Mouse (Mus musculus) kidney, postnatal 36 days (tissue): ENCODE results near the gene Unc5a.

Experiments used
- DNase-seq, 2 experiments: peaks; one replicate each; pipeline ENCODE4 v3.0.0; 2021 to 2022; ENCODE audit warnings: mixed read lengths in 2 of 2

The Unc5a gene

DNA sequence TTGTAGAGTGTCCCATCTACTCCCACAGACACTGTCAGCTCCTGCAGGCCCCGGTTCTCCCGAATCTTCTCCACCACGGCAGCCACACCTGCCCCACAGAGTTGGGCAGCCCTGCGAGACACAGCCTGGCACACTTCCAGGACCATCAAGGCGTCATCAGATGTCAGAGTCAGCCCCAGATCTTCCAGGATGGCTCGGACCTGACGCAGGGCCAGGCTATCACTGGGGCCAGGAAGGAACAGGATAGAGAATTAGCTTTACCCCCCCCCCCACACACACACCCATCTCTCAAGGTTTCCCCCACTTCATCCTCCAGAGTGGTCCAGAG lies 57.2 kb downstream of the Unc5a start:
- no peak for DNase-seq

DNA sequence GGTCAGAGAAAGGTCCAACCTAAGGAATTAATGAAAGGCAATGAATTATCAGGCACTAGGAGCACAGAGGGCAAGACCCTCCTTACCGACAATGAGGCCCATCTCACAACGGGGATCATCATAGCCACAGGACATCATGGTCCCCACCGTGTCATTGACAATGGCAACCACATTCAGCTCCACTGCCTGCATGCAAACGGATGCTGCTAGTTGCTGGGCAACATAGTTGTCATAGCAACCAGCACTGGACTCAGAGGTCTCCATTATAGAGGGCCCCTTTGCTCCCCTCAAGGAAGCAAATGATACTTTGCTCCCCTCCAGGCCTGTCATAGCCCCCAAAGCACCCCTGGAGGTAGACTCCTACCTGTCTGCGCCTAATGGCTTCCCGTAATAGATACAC lies 59.4 kb downstream of the Unc5a start:
- no peak for DNase-seq

DNA sequence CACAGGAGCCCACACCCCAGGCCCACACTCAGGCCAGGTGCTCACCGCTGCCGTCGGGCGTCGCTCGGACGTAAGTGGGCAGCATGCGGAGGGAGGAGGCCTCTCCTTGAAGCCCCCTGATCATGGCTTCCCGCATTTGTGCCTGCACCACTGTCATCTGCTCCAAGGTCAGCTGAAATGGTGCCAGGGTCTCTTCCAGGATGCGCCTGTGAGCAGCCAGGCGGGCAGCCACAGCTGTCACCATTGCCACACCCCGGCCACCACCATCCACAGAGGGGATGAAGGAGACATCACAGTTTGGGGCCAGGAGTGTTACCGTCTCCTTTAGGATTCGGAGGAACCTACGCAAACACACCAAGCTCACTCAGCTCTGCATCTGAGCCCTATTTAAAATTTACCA lies 61.9 kb downstream of the Unc5a start:
- DNase-seq: no peak

DNA sequence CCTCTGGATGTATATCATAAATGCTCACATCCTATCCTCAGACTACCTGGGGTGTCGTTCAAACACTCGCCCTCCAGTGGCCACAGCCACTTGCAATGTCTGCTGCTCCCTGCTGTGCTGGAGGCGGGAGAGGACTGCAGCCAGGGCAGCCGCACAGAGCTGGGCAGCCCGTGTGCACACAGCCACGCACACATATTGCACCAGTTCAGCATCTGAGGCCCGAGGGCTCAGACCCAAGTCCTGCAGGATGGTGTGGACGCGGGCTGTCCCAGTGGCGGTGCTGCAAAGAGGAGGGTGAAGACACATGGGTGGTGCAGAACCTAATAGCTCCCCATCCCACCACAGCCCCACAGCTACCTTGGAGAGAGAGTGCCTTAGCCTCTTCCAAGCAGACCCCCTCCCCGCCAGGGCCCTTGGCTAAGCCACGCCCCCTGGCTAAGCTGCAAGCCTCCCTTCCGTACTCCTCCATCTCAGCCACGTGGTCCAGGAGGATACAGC lies 62.8 kb downstream of the Unc5a start:
- DNase-seq: peak in 1 of 2 experiments; percentile 16

GRCm38 (mm10) chr13:55013702-55014344 lies 64.6 kb downstream of the Unc5a start:
- DNase-seq: no peak

DNA sequence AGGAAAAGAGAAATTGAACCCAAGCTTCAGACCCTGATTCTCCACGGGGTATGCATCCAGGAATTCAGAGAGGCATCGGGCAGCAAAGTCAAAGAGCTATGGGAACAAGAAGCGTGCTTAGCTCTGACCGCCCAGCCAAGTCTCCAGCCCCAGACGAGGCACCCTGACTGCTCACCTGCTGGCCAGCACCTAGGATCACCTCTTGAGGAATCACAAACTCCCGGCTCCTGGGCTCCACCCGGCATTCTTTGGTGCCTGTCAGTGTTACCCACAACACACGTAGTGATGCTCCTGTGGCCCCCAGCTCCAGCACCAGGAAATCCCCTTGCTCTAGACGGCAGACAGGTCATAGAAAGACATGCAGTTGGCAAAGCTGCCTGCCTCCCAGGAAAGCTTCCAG lies 65.2 kb downstream of the Unc5a start:
- no peak for DNase-seq

DNA sequence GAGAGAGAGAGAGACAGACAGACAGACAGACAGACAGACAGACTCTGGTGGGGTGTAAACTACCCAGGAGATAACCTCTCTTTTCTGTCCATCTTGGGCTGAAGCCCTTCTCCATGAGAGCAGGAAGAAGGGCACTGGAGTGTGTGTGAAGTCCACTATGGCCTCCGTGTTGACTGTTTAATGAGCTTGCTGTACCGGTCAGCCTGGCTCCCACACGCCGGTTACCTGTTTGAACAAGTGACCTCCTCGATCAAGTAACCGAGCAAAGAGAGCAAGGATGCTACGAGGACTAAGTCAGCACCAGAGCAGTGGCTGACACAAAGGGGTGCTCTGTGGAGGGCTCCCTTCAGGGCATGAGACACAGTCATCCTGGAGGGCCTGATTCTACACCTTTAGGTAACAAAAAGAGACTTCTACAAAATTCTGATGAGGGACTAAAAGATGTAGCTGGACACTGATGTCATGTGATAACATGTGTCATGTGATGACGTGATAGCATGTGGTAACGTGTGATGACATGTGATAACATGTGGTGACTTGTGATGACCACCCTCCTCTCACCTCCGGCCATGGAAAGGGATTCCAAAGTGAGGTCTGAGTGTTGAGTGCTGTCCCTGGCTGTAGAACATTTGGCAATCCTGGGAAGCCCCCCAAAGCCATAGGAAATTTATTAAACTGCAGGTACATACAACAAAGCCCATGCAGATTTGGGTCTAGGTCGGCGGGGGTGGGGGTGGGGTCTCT lies 68.1 kb downstream of the Unc5a start:
- DNase-seq: no peak

- DNase-seq: no peak
Measured at GRCm38 (mm10) chr13:55017898-55018599, 68.8 kb downstream of the Unc5a start.

GRCm38 (mm10) chr13:55018700-55019099 lies 69.5 kb downstream of the Unc5a start:
- no peak for DNase-seq

DNA sequence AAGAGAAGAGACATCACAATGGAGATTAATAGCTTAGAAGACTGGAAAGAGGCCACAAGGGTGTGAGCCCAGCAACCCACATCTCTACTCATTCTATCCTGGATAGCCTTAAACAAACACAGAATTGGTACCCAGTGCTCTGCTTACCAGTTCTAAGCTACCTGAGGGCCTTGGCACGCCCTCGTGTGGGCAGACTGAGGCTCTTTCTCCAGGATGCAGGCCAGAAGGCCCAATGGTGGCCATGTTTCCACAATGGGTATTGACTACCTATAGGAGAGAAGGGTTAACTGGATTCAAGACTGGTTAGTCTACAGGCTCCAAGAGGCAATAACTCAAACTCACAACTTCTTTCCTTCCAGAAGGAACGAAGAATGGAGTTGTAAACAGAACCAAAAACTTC lies 70.0 kb downstream of the Unc5a start:
- DNase-seq: no peak

GRCm38 (mm10) chr13:55020051-55020450 lies 70.8 kb downstream of the Unc5a start:
- DNase-seq: no peak

GRCm38 (mm10) chr13:55021194-55021779 lies 72.1 kb downstream of the Unc5a start, which contains the start of gene Hk3:
TSS of gene Hk3 (minus strand) at chr13:55021385.
- DNase-seq: no peak

DNA sequence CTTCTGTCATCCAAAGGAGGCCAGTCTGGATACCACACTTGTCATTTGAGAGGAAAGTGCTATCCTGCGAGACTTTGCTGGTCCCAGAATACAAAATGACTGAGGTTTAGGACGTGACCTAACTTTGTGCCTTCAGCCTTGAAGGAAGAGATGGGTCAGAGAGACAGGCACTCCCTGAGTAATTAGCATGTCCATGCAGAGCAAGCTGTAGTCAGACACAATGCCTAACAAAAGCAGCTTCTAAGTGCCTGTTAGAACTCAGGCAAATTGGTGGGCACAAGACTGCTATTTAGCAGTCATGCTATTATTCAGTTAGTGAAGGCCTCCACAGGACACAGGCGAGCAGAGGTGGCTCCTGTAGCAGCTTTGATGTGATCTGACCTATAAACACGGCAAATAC lies 73.0 kb downstream of the Unc5a start:
- DNase-seq: no peak

- peak; percentile 25 to 36 for DNase-seq
Measured at GRCm38 (mm10) chr13:55022715-55023114, 73.5 kb downstream of the Unc5a start.

DNA sequence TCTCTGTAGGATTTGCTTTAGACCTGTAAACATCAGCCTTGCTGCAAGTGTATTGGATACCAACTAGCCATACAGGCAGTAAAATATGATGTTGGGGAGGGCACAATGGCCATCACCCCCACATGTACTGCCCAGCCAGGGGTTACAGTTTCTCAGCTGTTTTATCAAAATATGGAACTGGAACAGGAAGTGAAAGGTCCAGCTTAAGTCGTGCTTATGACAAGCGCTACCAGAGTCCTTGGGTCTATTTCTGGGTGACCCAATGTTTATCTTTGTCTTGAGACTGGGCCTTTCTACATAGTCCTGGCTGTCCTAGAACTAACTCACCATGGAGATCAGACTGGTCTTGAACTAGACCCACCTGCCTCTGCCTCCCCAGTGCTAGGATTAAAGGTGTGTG lies 75.0 kb downstream of the Unc5a start:
- no peak for DNase-seq

GRCm38 (mm10) chr13:55040016-55040415 lies 90.8 kb downstream of the Unc5a start:
- DNase-seq: no peak

GRCm38 (mm10) chr13:55047706-55048105 lies 98.5 kb downstream of the Unc5a start:
- DNase-seq: no peak
